Mouse (Mus musculus) intestine, embryonic 14.5 days (tissue): ENCODE data around the gene Itgax. TPM values are rescaled to one million over a fixed set of nuclear protein-coding genes. Genes with fewer than 3 reads are reported as not detected.

Experiments
- ATAC-seq: fragments of 200-750 bp; cut with Nextera tagmentation; replicated peaks from 2 replicates; pipeline ENCODE4 v1.8.0; 2017; ENCODE audit warnings: low read depth, moderate number of reproducible peaks, moderate TSS enrichment, moderate library complexity; ENCODE audit not compliant: low FRiP score, low TSS enrichment
- DNase-seq: peaks from one replicate; pipeline ENCODE4 v3.0.0-alpha.2; 2018; ENCODE audit warnings: low spot score
- H3K27ac ChIP-seq: fragments of 300-500 bp; sonication (generic); 2 replicates; pipeline ENCODE4 v1.5.1; 2014; ENCODE audit warnings: low read depth, mild to moderate bottlenecking, control low read depth
- H3K27me3 ChIP-seq: fragments of 300-500 bp; sonication (generic); replicated peaks from 2 replicates; pipeline ENCODE4 v1.6.1; 2014; ENCODE audit warnings: low read length, control low read depth; ENCODE audit not compliant: control insufficient read depth, insufficient read depth
- H3K36me3 ChIP-seq: fragments of 300-500 bp; sonication (generic); 2 replicates; pipeline ENCODE4 v1.6.1; 2014; ENCODE audit warnings: low read length, control low read depth; ENCODE audit not compliant: control insufficient read depth, insufficient read depth
- H3K4me1 ChIP-seq: fragments of 300-500 bp; sonication (generic); replicated peaks from 2 replicates; pipeline ENCODE4 v1.6.1; 2014; ENCODE audit warnings: low read length, control low read depth, mixed read lengths; ENCODE audit not compliant: control insufficient read depth, insufficient read depth
- H3K4me2 ChIP-seq: fragments of 300-500 bp; sonication (generic); 2 replicates; pipeline ENCODE4 v1.6.1; 2014; ENCODE audit warnings: low read length
- H3K4me3 ChIP-seq: fragments of 300-500 bp; sonication (generic); 2 replicates; pipeline ENCODE4 v1.5.1; 2014; ENCODE audit warnings: low read depth, low read length, control low read depth, mixed read lengths
- H3K9ac ChIP-seq: fragments of 300-500 bp; sonication (generic); 2 replicates; pipeline ENCODE4 v1.6.1; 2014; ENCODE audit warnings: mild to moderate bottlenecking, low read length
- H3K9me3 ChIP-seq: fragments of 300-500 bp; sonication (generic); 2 replicates; pipeline ENCODE4 v1.6.1; 2016; ENCODE audit warnings: low read length, control low read depth; ENCODE audit not compliant: control insufficient read depth
- WGBS: fragments of 180-500 bp; shearing (Covaris S2); extraction: QIAGEN DNeasy Blood & Tissue Kit; methylation state at CpG from one replicate; pipeline ENCODE4 v1.1.7; 2014; 5-methylcytosine and 5-hydroxymethylcytosine counted together
- polyA plus RNA-seq: library from polyadenylated mRNA; unstranded; fragments of >200 nt; fragmentation: Nextera tagmentation; extraction: Ambion mirVana; gene quantifications from 2 replicates; pipeline ENCODE4 v1.2.1, GENCODE M21; 2014

The Itgax gene
- polyA plus RNA-seq, 1 experiment from 2014 or later = 0.47 TPM

DNA sequence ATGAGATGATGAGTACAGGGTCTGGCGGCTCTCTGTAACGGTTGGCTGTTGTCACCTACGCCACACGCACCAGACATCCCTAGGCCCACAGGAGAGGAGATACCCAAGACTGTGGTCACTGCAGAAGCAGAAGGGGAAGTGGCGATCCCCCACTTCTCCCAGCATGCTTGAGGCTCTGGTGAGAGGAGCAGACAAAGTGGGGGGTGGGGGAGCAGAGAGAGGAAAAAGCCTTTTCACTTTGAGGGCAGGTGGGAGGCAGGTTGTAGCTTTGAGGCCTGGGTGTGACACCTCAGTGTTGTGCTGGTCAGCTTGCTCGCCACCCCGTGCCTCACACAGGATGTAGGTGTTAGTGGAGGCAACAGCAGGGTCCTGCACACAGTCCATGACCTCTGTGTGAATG is 50.8 kb downstream of the Itgax start:
- Histone ChIP-seq H3K27ac (no peak overlapping the region), H3K4me2 (no peak overlapping the region), H3K27me3 (no peaks in the 10 kb centered on the region), H3K9me3 (no peaks in the 10 kb centered on the region), H3K9ac (no peak overlapping the region), H3K4me3 (no peak overlapping the region), H3K4me1 (no peaks in the 10 kb centered on the region), H3K36me3 (no peaks in the 10 kb centered on the region)
- DNase-seq (no peak), ATAC-seq (no peak)
- 73% methylated on average over 7 of the region's 7 CpGs for WGBS

DNA sequence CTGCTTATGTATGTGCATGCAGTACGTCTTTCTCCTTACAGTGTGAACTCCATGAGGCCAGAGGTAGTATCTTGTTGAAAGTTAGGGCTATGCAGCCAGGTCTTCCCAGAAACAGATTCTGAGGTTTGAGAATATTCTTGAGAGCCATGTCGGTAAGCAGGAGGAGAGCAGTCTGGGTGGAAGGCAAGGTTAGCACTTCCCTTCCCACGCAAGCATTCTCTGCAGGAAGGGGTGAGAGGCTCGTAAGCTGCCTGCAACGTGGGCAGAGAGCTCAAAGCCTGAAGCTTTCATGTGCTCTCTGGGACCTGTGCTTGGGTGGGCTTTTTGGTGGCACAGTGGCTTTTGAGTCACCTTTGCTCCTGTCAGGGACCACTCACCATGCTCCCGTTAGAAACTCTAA is 51.2 kb downstream of the Itgax start:
- Histone ChIP-seq H3K4me1 (no peaks in the 10 kb centered on the region), H3K4me3 (no peak overlapping the region), H3K27me3 (no peaks in the 10 kb centered on the region), H3K36me3 (no peaks in the 10 kb centered on the region), H3K4me2 (no peak overlapping the region), H3K9me3 (no peaks in the 10 kb centered on the region), H3K27ac (no peak overlapping the region), H3K9ac (no peak overlapping the region)
- ATAC-seq = no peak
- 63% methylated on average over 6 of the region's 6 CpGs for WGBS
- no peak for DNase-seq

DNA sequence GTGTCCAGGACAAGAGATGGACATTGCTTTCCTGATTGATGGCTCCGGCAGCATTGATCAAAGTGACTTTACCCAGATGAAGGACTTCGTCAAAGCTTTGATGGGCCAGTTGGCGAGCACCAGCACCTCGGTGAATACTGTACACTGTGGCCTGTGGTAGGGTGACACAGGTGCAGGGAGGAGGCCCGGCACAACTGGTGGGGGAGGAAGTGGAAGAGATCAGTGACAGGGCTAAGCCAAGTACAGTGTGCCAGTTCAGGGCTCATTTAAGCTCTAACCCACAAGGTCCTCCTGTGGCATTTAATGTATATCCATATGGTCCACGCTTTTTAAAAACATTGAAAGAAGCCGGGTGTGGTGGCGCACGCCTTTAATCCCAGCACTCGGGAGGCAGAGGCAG is 52.3 kb downstream of the Itgax start:
- Histone ChIP-seq H3K9ac (no peak overlapping the region), H3K27ac (no peak overlapping the region), H3K9me3 (no peaks in the 10 kb centered on the region), H3K4me3 (no peak overlapping the region), H3K4me1 (no peaks in the 10 kb centered on the region), H3K4me2 (no peak overlapping the region), H3K27me3 (no peaks in the 10 kb centered on the region), H3K36me3 (no peaks in the 10 kb centered on the region)
- WGBS = 87% methylated on average over 10 of the region's 10 CpGs
- DNase-seq = no peak
- ATAC-seq = no peak

Other genes with a start within 250 kb of the Itgax start
- 0.63 and 0.64 TPM in 2 replicates for gene Prss53, start 238.6 kb upstream of the Itgax start, polyA plus RNA-seq
- gene Gm21974, start 234.1 kb upstream of the Itgax start, polyA plus RNA-seq = not detected in 2 replicates
- gene Vkorc1, start 233.9 kb upstream of the Itgax start, polyA plus RNA-seq = 157 and 174 TPM in 2 replicates
- 188 and 189 TPM in 2 replicates for gene Bckdk, start 225.5 kb upstream of the Itgax start, polyA plus RNA-seq
- 37.9 and 41.9 TPM in 2 replicates for gene Kat8, start 217.0 kb upstream of the Itgax start, polyA plus RNA-seq
- 39.8 and 41.6 TPM in 2 replicates for gene Prss8, start 199.4 kb upstream of the Itgax start, polyA plus RNA-seq
- 8.6 and 11.0 TPM in 2 replicates for gene Prss36, start 182.8 kb upstream of the Itgax start, polyA plus RNA-seq
- gene Fus, start 162.1 kb upstream of the Itgax start, polyA plus RNA-seq = 52.5 and 59.5 TPM in 2 replicates
- gene Pycard, start 135.7 kb upstream of the Itgax start, polyA plus RNA-seq = 208 and 275 TPM in 2 replicates
- 0.16 TPM in 1 of 2 replicates, not detected in the other for gene Trim72, start 125.6 kb upstream of the Itgax start, polyA plus RNA-seq
- gene Itgam, start 66.9 kb upstream of the Itgax start, polyA plus RNA-seq = 0.94 and 1.7 TPM in 2 replicates
- gene Gm49368, start 66.9 kb upstream of the Itgax start, polyA plus RNA-seq = 0.04 TPM in 1 of 2 replicates, not detected in the other
- 0.11 TPM in 1 of 2 replicates, not detected in the other for gene Itgad, start 24.8 kb downstream of the Itgax start, polyA plus RNA-seq
- gene Cox6a2, start 76.8 kb downstream of the Itgax start, polyA plus RNA-seq = not detected in 2 replicates
- gene Armc5, start 107.8 kb downstream of the Itgax start, polyA plus RNA-seq = 13.4 and 13.8 TPM in 2 replicates
- 6.5 and 7.6 TPM in 2 replicates for gene 9130023H24Rik, start 108.5 kb downstream of the Itgax start, polyA plus RNA-seq
- gene Tgfb1i1, start 117.3 kb downstream of the Itgax start, polyA plus RNA-seq = 178 and 179 TPM in 2 replicates
- 0.15 TPM in 1 of 2 replicates, not detected in the other for gene Slc5a2, start 136.1 kb downstream of the Itgax start, polyA plus RNA-seq
- gene BC017158, start 168.6 kb downstream of the Itgax start, polyA plus RNA-seq = 49.5 and 51.0 TPM in 2 replicates